Mouse (Mus musculus): Measurements from ENCODE around the gene Pth. TPM values are rescaled to one million over a fixed set of nuclear protein-coding genes. Genes with fewer than 3 reads are reported as not detected.

The Pth gene
- polyA plus RNA-seq, 1 experiment from 2014 or later, result not detected

DNA sequence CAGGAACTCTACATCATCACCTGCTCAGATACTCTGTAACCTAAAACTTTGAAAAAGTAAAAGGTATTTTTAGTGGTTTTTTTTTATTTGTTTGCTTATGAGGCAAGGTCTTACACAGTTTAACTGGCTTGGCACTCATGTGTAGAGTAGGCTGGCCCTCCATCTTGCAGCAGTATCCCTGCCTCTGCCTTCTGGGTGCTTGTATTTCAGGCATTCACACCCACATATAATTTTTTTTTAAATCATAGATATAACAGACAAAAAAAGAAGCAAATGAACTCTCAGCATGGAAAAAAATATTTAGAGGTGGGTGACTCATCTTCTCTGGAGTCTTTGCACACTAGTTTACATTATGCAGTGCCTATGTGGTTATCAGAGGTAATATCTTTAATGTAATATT lies 9.7 kb upstream of the Pth start:
- H3K4me2 ChIP-seq (replicated peaks; ENCODE audit: low read depth, low read length), result no peak overlapping the region
- no peak overlapping the region for H3K4me3 ChIP-seq (ENCODE audit: low read length)
- no peaks in the 10 kb centered on the region for H3K9me3 ChIP-seq (ENCODE audit: low read length)
- no peak overlapping the region for H3K9ac ChIP-seq (replicated peaks; ENCODE audit: low read length)
- no peaks in the 10 kb centered on the region for H3K27me3 ChIP-seq (ENCODE audit: insufficient read depth, low read length)
- H3K4me1 ChIP-seq (ENCODE audit: insufficient read depth, low read length), result no peaks in the 10 kb centered on the region
- H3K27ac ChIP-seq (ENCODE audit: low read length), result no peak overlapping the region
- H3K36me3 ChIP-seq (ENCODE audit: insufficient read depth, low read length), result no peaks in the 10 kb centered on the region
- ATAC-seq (ENCODE audit: low FRiP score, low TSS enrichment), result no peak

DNA sequence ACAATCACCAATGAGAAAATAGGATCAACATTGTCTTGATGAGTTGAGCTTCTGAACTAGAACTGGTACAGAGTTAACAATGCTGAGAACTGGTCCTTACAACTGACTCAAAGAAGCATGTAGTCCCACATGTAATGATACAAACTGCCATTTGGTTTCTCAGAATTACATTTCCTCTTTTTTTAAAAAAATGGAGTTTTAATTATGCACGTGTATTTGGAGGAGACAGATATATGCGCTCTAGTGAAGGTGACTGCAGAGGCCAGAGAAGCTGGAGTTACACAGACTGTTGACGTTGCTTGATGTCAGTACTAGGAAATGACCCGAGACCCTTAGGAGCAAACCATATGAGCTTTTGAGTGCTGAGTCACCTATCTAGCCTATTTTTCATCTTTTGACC lies 8.3 kb upstream of the Pth start:
- Histone ChIP-seq H3K4me1 (ENCODE audit: insufficient read depth, low read length) (no peaks in the 10 kb centered on the region), H3K27me3 (ENCODE audit: insufficient read depth, low read length) (no peaks in the 10 kb centered on the region), H3K4me2 (replicated peaks; ENCODE audit: low read depth, low read length) (no peak overlapping the region), H3K27ac (ENCODE audit: low read length) (no peak overlapping the region), H3K9ac (replicated peaks; ENCODE audit: low read length) (no peak overlapping the region), H3K36me3 (ENCODE audit: insufficient read depth, low read length) (no peaks in the 10 kb centered on the region), H3K9me3 (ENCODE audit: low read length) (no peaks in the 10 kb centered on the region), H3K4me3 (ENCODE audit: low read length) (no peak overlapping the region)
- 79% methylated on average over 4 of the region's 4 CpGs for whole genome bisulfite sequencing
- ATAC-seq (ENCODE audit: low FRiP score, low TSS enrichment), result no peak

DNA sequence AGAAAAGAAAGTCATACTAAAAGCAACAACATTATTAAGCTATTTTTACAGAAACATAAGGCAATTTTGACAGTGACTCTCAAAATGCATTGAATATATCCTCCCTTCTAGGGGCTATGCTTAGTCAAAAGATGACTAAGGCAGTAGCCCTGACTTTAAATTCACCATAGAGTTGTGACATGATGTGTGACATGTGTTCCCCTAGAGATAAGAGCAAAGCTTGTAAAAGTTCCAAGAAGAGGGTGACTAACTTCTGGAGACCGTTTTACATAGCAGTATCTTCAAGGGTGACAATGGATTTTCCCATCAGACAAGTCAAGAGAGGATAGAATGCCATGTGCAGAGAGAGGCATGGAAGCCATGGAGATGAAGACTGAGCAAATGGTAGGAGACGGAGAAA lies 3.2 kb upstream of the Pth start:
- no peaks in the 10 kb centered on the region for H3K36me3 ChIP-seq (ENCODE audit: insufficient read depth, low read length)
- H3K27ac ChIP-seq (ENCODE audit: low read length), result no peak overlapping the region
- no peaks in the 10 kb centered on the region for H3K9me3 ChIP-seq (ENCODE audit: low read length)
- no peak overlapping the region for H3K4me2 ChIP-seq (replicated peaks; ENCODE audit: low read depth, low read length)
- H3K9ac ChIP-seq (replicated peaks; ENCODE audit: low read length), result no peak overlapping the region
- H3K4me1 ChIP-seq (ENCODE audit: insufficient read depth, low read length), result no peaks in the 10 kb centered on the region
- WGBS, result 85% methylated on average over 2 of the region's 2 CpGs
- no peak overlapping the region for H3K4me3 ChIP-seq (ENCODE audit: low read length)
- no peak for ATAC-seq (ENCODE audit: low FRiP score, low TSS enrichment)
- no peaks in the 10 kb centered on the region for H3K27me3 ChIP-seq (ENCODE audit: insufficient read depth, low read length)

DNA sequence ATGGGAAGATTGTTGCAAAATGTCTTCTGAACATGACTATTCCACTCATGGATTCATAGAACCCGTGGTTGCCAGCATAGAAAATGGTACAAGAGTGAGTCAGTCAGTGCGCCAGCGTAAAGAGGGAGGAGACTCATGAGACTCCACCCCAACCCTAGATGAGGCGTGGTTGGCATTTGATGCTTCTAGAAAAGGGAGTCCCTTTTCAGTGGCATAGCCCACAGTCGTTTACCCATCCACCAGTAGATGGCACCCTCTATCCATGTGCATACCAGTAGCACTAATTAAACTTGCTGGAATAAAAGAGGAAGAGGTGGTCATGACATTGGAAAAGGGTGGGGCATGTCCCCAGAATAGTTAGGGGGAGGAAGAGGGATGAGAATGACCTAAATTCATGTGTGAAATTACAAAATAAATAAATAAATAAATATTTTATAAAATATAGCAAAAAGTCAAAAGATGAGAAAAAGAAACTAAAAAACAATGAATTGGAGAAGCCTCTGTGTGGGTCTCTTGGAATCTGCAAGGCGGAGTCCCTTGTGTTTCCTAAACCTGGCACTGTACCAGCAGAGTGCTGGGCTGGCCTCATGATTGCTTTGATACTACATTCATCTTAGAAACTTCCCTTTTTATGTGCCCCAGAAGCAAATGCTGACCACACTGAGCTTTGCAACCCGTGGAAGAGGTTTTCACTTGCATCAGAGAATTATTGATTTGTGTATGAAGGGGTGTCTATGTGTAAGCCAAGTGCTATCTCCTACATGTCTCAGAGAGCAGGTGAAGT lies 10.3 kb downstream of the Pth start:
- H3K9ac ChIP-seq (replicated peaks; ENCODE audit: low read length), result no peak overlapping the region
- H3K27ac ChIP-seq (ENCODE audit: low read length), result no peak overlapping the region
- H3K27me3 ChIP-seq (ENCODE audit: insufficient read depth, low read length), result peaks cover 2% of the 10 kb centered on the region; the same call in 1 of the 2 replicates
- 32% methylated on average over 7 of the region's 7 CpGs for WGBS
- no peak overlapping the region for H3K4me2 ChIP-seq (replicated peaks; ENCODE audit: low read depth, low read length)
- no peaks in the 10 kb centered on the region for H3K4me1 ChIP-seq (ENCODE audit: insufficient read depth, low read length)
- peak; percentile 93 for ATAC-seq (ENCODE audit: low FRiP score, low TSS enrichment)
- H3K36me3 ChIP-seq (ENCODE audit: insufficient read depth, low read length), result no peaks in the 10 kb centered on the region
- no peak overlapping the region for H3K4me3 ChIP-seq (ENCODE audit: low read length)
- H3K9me3 ChIP-seq (ENCODE audit: low read length), result no peaks in the 10 kb centered on the region

DNA sequence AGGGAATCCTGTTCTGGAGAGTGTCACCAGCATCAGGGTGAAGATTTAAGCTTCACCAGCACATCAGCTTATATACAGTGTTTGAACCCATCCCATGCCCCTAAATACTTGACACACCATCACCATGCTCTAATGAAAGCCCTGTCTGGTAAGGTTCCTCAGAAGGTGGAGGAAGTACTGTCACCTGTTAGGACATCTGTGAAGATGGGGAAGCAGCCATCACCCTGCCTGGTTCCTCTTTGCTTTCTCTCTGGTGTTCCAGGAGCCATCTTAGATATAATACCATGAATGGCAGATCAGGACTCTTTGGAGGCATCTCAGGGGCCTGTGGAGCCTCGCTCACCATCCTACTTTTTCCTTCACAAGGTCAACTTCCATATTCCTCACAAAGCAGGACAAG lies 15.7 kb downstream of the Pth start:
- H3K4me1 ChIP-seq (ENCODE audit: insufficient read depth, low read length), result peaks cover 13% of the 10 kb centered on the region
- no peak overlapping the region for H3K4me2 ChIP-seq (replicated peaks; ENCODE audit: low read depth, low read length)
- no peak for ATAC-seq (ENCODE audit: low FRiP score, low TSS enrichment)
- H3K27me3 ChIP-seq (ENCODE audit: insufficient read depth, low read length), result no peaks in the 10 kb centered on the region
- no peak overlapping the region for H3K9ac ChIP-seq (replicated peaks; ENCODE audit: low read length)
- H3K27ac ChIP-seq (ENCODE audit: low read length), result no peak overlapping the region
- H3K4me3 ChIP-seq (ENCODE audit: low read length), result no peak overlapping the region
- WGBS, result 79% methylated on average over 1 of the region's 1 CpGs
- H3K36me3 ChIP-seq (ENCODE audit: insufficient read depth, low read length), result no peaks in the 10 kb centered on the region
- no peaks in the 10 kb centered on the region for H3K9me3 ChIP-seq (ENCODE audit: low read length)

DNA sequence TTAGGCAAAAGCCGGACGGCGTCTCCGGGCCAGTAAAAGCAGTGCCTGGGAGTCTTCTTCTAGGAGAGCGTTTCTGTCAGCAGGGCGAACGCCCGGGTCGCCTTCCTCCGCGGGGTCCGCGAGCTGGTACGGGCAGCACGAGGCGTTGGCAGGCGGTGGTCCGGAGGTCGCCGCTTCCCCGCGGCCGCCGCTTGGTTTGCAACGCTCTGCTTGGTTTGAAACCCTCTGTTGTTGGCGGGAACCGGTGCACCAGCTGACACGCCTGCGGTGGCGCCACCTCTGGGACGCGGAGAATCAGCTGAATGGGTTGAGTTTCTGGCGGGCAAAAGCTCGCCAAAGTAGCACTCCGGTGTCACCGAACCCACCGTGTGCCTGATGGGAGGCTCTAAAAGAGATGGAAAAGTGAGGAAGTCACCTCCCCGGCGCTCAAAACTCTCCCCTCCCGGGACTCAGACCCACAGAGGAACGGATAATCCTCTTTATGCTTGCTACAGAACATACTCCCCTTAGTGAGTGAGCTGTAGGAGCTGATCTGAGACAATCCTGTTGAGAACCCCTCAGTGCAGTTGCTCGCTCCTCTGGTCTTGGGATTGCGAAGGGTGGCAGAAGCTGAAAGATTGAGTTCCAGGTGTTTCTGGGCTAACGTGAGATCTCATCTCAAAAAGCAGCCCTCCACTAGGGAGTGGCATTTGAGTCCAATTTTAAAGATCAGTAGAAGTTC lies 18.6 kb downstream of the Pth start:
- ATAC-seq (ENCODE audit: low FRiP score, low TSS enrichment), result peak; percentile 78
- H3K4me2 ChIP-seq (replicated peaks; ENCODE audit: low read depth, low read length), result peak overlapping the region; percentile 92
- peak overlapping the region; percentile 93 for H3K27ac ChIP-seq (ENCODE audit: low read length)
- under 1% methylated on average over 44 of the region's 44 CpGs for WGBS
- H3K4me3 ChIP-seq (ENCODE audit: low read length), result peak overlapping the region; percentile 67
- H3K36me3 ChIP-seq (ENCODE audit: insufficient read depth, low read length), result no peaks in the 10 kb centered on the region
- H3K9me3 ChIP-seq (ENCODE audit: low read length), result no peaks in the 10 kb centered on the region
- H3K4me1 ChIP-seq (ENCODE audit: insufficient read depth, low read length), result peaks cover 13% of the 10 kb centered on the region
- H3K27me3 ChIP-seq (ENCODE audit: insufficient read depth, low read length), result no peaks in the 10 kb centered on the region
- H3K9ac ChIP-seq (replicated peaks; ENCODE audit: low read length), result peak overlapping the region; percentile 89

DNA sequence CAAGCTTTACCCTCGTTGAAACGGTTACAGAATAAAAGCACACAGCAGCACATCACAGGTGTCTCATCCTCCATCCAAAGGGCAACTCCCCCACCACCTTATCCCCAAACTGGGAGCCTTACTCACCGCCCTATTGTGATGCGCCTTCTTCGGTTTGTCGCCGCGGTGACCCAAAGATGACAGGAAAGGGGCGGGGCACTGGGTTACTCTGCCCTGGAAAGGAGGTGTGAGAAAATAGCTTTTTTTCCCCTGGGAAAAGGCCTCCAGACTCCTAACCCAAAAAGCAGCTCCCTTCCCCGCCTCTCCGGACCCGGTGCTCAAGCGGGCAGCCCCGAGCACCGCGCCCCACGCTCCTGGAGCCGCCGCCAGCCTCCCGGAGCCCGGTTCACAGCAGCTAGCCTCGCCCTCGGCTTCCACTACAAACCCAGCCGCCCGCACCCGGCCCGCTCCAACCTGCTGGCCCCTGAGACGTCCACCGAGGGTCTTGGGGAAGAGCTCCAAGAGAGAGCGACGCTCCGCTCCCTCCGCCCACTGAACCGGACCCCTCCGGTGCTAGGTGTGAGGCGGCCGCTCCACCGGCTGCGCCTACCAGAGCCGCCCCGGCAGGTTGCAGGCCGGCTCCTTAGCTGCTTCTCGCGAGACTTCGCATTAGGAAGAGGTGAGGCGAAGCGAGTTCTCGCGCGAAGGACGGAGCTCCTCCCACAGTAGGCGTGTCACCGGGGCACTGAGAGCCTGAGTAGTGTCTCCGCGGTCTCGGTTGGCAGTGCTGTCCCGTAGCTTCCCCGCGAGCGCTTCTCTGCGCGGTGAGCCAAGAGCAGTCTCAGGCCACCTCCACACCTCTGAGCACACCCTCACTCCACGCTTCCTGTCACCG lies 19.4 kb downstream of the Pth start, which contains the start of gene Btbd10:
Gene Btbd10, minus strand, starts transcription at position 647 of the 874 bp plus-strand sequence.
- Histone ChIP-seq H3K27me3 (ENCODE audit: insufficient read depth, low read length) (no peaks in the 10 kb centered on the region), H3K4me2 (replicated peaks; ENCODE audit: low read depth, low read length) (peak within 1 kb of the TSS; percentile 92), H3K27ac (ENCODE audit: low read length) (peak within 1 kb of the TSS; percentile 93), H3K9ac (replicated peaks; ENCODE audit: low read length) (peak within 1 kb of the TSS; percentile 89), H3K4me3 (ENCODE audit: low read length) (peak within 1 kb of the TSS; percentile 67), H3K9me3 (ENCODE audit: low read length) (no peaks in the 10 kb centered on the region), H3K36me3 (ENCODE audit: insufficient read depth, low read length) (no peaks in the 10 kb centered on the region), H3K4me1 (ENCODE audit: insufficient read depth, low read length) (peaks cover 13% of the 10 kb centered on the region)
- ATAC-seq (ENCODE audit: low FRiP score, low TSS enrichment), result peak; percentile 99
- under 1% methylated on average over 64 of the region's 64 CpGs for WGBS

DNA sequence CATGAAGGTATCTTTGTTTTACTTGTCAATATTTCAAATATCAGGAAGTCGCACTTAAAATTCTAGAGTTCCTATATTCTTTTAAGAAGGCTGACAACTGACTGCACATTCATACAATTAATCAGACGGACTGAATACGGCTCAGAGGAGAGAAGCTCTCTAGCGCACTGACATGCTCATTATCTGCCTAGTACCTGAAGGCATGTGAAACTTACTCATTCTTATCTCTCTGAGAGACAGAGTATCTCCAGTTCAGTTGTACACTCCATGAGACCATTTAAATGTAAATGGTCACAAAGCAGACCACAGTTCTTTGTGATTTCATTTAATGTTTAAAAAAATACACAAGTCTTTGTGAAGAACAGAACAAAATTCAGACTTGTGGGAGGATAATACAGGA lies 20.9 kb downstream of the Pth start:
- no peak overlapping the region for H3K27ac ChIP-seq (ENCODE audit: low read length)
- no peak overlapping the region for H3K4me2 ChIP-seq (replicated peaks; ENCODE audit: low read depth, low read length)
- no peaks in the 10 kb centered on the region for H3K27me3 ChIP-seq (ENCODE audit: insufficient read depth, low read length)
- H3K9ac ChIP-seq (replicated peaks; ENCODE audit: low read length), result no peak overlapping the region
- ATAC-seq (ENCODE audit: low FRiP score, low TSS enrichment), result no peak
- H3K9me3 ChIP-seq (ENCODE audit: low read length), result no peaks in the 10 kb centered on the region
- no peak overlapping the region for H3K4me3 ChIP-seq (ENCODE audit: low read length)
- WGBS, result 88% methylated on average over 4 of the region's 4 CpGs
- no peaks in the 10 kb centered on the region for H3K36me3 ChIP-seq (ENCODE audit: insufficient read depth, low read length)
- peaks cover 13% of the 10 kb centered on the region for H3K4me1 ChIP-seq (ENCODE audit: insufficient read depth, low read length)

DNA sequence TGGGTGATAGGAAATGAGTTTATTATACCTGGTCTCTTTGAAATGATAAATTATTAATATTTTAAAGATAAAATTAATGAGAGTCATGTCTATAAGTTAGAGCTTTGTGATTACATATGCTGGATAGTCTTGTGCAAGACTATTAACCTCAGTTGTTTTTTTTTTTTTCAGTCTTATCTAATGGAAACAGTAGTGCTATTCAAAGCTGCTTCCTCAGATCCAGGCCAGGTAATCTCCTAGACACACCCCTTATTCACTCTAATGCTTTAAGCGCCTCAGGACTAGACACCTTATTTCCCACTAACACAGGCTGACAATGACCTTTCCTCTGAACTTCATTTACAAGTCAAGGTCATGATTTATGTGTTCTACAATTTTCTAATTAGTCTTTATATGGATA lies 39.3 kb downstream of the Pth start:
- WGBS, result 76% methylated on average over 1 of the region's 1 CpGs
- Histone ChIP-seq H3K27ac (ENCODE audit: low read length) (no peak overlapping the region), H3K9ac (replicated peaks; ENCODE audit: low read length) (no peak overlapping the region), H3K4me3 (ENCODE audit: low read length) (no peak overlapping the region), H3K4me2 (replicated peaks; ENCODE audit: low read depth, low read length) (no peak overlapping the region), H3K36me3 (ENCODE audit: insufficient read depth, low read length) (no peaks in the 10 kb centered on the region), H3K27me3 (ENCODE audit: insufficient read depth, low read length) (no peaks in the 10 kb centered on the region), H3K4me1 (ENCODE audit: insufficient read depth, low read length) (no peaks in the 10 kb centered on the region), H3K9me3 (ENCODE audit: low read length) (no peaks in the 10 kb centered on the region)
- ATAC-seq (ENCODE audit: low FRiP score, low TSS enrichment), result no peak

All from kidney, embryonic 16.5 days (tissue).